Mouse (Mus musculus) kidney, adult 2 months (tissue): ENCODE measurements around the gene Maml3.

Experiments used
- CTCF ChIP-seq: fragments of 200-500 bp; conservative IDR thresholded peaks from 2 replicates; pipeline ENCODE4 v1.5.1; 2011; ENCODE audit warnings: low read depth, mild to moderate bottlenecking, control low read depth, low read length, moderate library complexity, mixed read lengths; ENCODE audit not compliant: insufficient read depth, insufficient read length
- POLR2A ChIP-seq: fragments of 200-500 bp; IDR thresholded peaks from one replicate; pipeline ENCODE4 v1.6.1; 2011; ENCODE audit warnings: low read depth, low read length, control low read depth

GRCm38 (mm10) chr3:52073959-52074358 is 30.9 kb downstream of the Maml3 start:
- TF ChIP-seq CTCF (no peak), POLR2A (no peak)
